Mouse (Mus musculus): ENCODE results near the gene Fjx1. TPM values are rescaled to one million over a fixed set of nuclear protein-coding genes. Genes with fewer than 3 reads are reported as not detected.
A peak's percentile ranks its signal among the peaks of the same experiment; 100 is the strongest.

The Fjx1 gene
- 22.3 and 22.5 TPM in 2 replicates for polyA plus RNA-seq (2014; fragmentation: Nextera tagmentation; extraction: Ambion mirVana)

GRCm38 (mm10) chr2:102451671-102452549 is at the start of gene Fjx1:
Gene Fjx1, minus strand, starts transcription at chr2:102452499.
- peaks cover 12% of the 10 kb centered on the region; the same call in 1 of the 2 replicates for H3K4me1 ChIP-seq (ENCODE audit: control insufficient read depth, insufficient read depth, low read length)
- peak; percentile 86 for ATAC-seq (ENCODE audit: insufficient read depth, low FRiP score, low TSS enrichment)

GRCm38 (mm10) chr2:102500001-102500689 is 47.8 kb upstream of the Fjx1 start:
- H3K4me3 ChIP-seq (ENCODE audit: low read depth, low read length): no peak overlapping the region
- no peak for ATAC-seq (ENCODE audit: insufficient read depth, low FRiP score, low TSS enrichment)
- no peaks in the 10 kb centered on the region for H3K4me1 ChIP-seq (ENCODE audit: control insufficient read depth, insufficient read depth, low read length)
- no peak overlapping the region for H3K4me2 ChIP-seq (ENCODE audit: low read depth)
- no peak overlapping the region for H3K27ac ChIP-seq (ENCODE audit: low read depth, low read length)
- H3K9me3 ChIP-seq (ENCODE audit: control insufficient read depth, low read length): no peaks in the 10 kb centered on the region
- H3K27me3 ChIP-seq (ENCODE audit: control insufficient read depth, insufficient read depth, low read length): no peaks in the 10 kb centered on the region
- DNase-seq (ENCODE audit: low spot score): no peak
- WGBS: 47% methylated on average over 4 of the region's 4 CpGs
- H3K36me3 ChIP-seq (ENCODE audit: control insufficient read depth, insufficient read depth, low read length): no peaks in the 10 kb centered on the region
- no peak overlapping the region for H3K9ac ChIP-seq (ENCODE audit: low read length)

More at GRCm38 (mm10) chr2:102451671-102452549, at the start of gene Fjx1:
- H3K9me3 ChIP-seq (ENCODE audit: control insufficient read depth, low read length): no peaks in the 10 kb centered on the region
- peak within 1 kb of the TSS; percentile 95 for H3K9ac ChIP-seq (ENCODE audit: low read length)
- no peaks in the 10 kb centered on the region for H3K27me3 ChIP-seq (ENCODE audit: control insufficient read depth, insufficient read depth, low read length)
- DNase-seq (ENCODE audit: low spot score): peak; percentile 89
- H3K36me3 ChIP-seq (ENCODE audit: control insufficient read depth, insufficient read depth, low read length): no peaks in the 10 kb centered on the region
- peak within 1 kb of the TSS; percentile 95 for H3K27ac ChIP-seq (ENCODE audit: low read depth, low read length)
- H3K4me2 ChIP-seq (ENCODE audit: low read depth): peak within 1 kb of the TSS; percentile 96
- WGBS: under 1% methylated on average over 26 of the region's 49 CpGs
- H3K4me3 ChIP-seq (ENCODE audit: low read depth, low read length): peak within 1 kb of the TSS; percentile 84

DNA sequence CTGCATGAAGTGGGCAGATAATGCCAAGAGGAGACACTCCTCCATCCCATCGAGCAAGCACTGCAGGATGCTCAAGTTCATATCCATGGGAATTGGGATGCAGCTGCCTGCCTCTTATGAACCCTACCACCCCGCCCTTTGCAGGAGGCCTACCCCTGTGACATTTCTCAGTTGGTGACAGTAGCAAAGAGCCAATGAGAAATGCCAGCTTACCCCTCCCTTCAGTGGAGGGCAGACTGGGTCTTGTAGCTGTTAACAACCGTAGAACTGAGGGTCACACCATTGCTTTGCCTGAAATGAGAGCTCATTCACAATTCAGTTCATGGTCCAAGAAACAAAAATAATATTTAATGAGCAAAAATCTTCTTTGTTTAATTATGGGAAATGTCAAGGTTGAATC is 28.4 kb upstream of the Fjx1 start:
- no peaks in the 10 kb centered on the region for H3K36me3 ChIP-seq (ENCODE audit: control insufficient read depth, insufficient read depth, low read length)
- DNase-seq (ENCODE audit: low spot score) (no peak), ATAC-seq (ENCODE audit: insufficient read depth, low FRiP score, low TSS enrichment) (peak; percentile 61)
- no peaks in the 10 kb centered on the region for H3K9me3 ChIP-seq (ENCODE audit: control insufficient read depth, low read length)
- no peak overlapping the region for H3K27ac ChIP-seq (ENCODE audit: low read depth, low read length)
- no peaks in the 10 kb centered on the region for H3K4me1 ChIP-seq (ENCODE audit: control insufficient read depth, insufficient read depth, low read length)
- 47% methylated on average over 3 of the region's 3 CpGs for WGBS
- H3K4me3 ChIP-seq (ENCODE audit: low read depth, low read length): no peak overlapping the region
- H3K9ac ChIP-seq (ENCODE audit: low read length): no peak overlapping the region
- no peak overlapping the region for H3K4me2 ChIP-seq (ENCODE audit: low read depth)
- no peaks in the 10 kb centered on the region for H3K27me3 ChIP-seq (ENCODE audit: control insufficient read depth, insufficient read depth, low read length)

- Histone ChIP-seq H3K27me3 (ENCODE audit: control insufficient read depth, insufficient read depth, low read length) (no peaks in the 10 kb centered on the region), H3K9me3 (ENCODE audit: control insufficient read depth, low read length) (no peaks in the 10 kb centered on the region), H3K4me3 (ENCODE audit: low read depth, low read length) (no peak overlapping the region), H3K4me1 (ENCODE audit: control insufficient read depth, insufficient read depth, low read length) (no peaks in the 10 kb centered on the region), H3K4me2 (ENCODE audit: low read depth) (no peak overlapping the region), H3K36me3 (ENCODE audit: control insufficient read depth, insufficient read depth, low read length) (no peaks in the 10 kb centered on the region), H3K27ac (ENCODE audit: low read depth, low read length) (no peak overlapping the region), H3K9ac (ENCODE audit: low read length) (no peak overlapping the region)
- no peak for DNase-seq (ENCODE audit: low spot score)
- 73% methylated on average over 2 of the region's 2 CpGs for WGBS
- ATAC-seq (ENCODE audit: insufficient read depth, low FRiP score, low TSS enrichment): no peak
These were observed 23.8 kb upstream of the Fjx1 start for GRCm38 (mm10) chr2:102476101-102476500.

DNA sequence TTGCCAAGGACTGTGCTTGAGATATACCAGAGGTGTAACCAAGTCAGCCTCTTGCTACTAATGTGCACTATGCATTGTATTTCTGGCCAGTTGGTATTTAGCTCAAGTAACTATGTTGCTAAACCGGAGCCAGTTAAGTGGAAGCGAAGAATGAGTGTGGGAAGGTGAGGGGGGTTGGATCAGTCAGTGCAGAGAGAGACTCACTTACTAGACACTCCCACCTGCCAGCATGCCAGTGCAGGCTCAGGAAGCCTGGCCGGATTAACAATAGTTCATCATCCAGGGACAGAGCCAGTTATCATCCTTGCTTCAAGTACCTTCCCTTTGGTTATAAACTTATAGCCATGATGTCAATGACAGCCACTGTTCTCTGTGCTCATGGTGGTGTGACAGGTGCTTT is 16.3 kb upstream of the Fjx1 start:
- DNase-seq (ENCODE audit: low spot score) (no peak), ATAC-seq (ENCODE audit: insufficient read depth, low FRiP score, low TSS enrichment) (no peak)
- no peaks in the 10 kb centered on the region for H3K4me1 ChIP-seq (ENCODE audit: control insufficient read depth, insufficient read depth, low read length)
- H3K27me3 ChIP-seq (ENCODE audit: control insufficient read depth, insufficient read depth, low read length): no peaks in the 10 kb centered on the region
- H3K4me3 ChIP-seq (ENCODE audit: low read depth, low read length): no peak overlapping the region
- no peak overlapping the region for H3K4me2 ChIP-seq (ENCODE audit: low read depth)
- WGBS: 90% methylated on average over 3 of the region's 3 CpGs
- H3K27ac ChIP-seq (ENCODE audit: low read depth, low read length): no peak overlapping the region
- H3K9me3 ChIP-seq (ENCODE audit: control insufficient read depth, low read length): no peaks in the 10 kb centered on the region
- H3K9ac ChIP-seq (ENCODE audit: low read length): no peak overlapping the region
- no peaks in the 10 kb centered on the region for H3K36me3 ChIP-seq (ENCODE audit: control insufficient read depth, insufficient read depth, low read length)

- H3K4me1 ChIP-seq (ENCODE audit: control insufficient read depth, insufficient read depth, low read length): no peaks in the 10 kb centered on the region
- H3K4me3 ChIP-seq (ENCODE audit: low read depth, low read length): no peak overlapping the region
- H3K27me3 ChIP-seq (ENCODE audit: control insufficient read depth, insufficient read depth, low read length): no peaks in the 10 kb centered on the region
- no peaks in the 10 kb centered on the region for H3K36me3 ChIP-seq (ENCODE audit: control insufficient read depth, insufficient read depth, low read length)
- 90% methylated on average over 2 of the region's 2 CpGs for WGBS
- H3K9ac ChIP-seq (ENCODE audit: low read length): no peak overlapping the region
- DNase-seq (ENCODE audit: low spot score): no peak
- no peak for ATAC-seq (ENCODE audit: insufficient read depth, low FRiP score, low TSS enrichment)
- peak overlapping the region; percentile 34; the same call in 1 of the 2 replicates for H3K27ac ChIP-seq (ENCODE audit: low read depth, low read length)
- no peaks in the 10 kb centered on the region for H3K9me3 ChIP-seq (ENCODE audit: control insufficient read depth, low read length)
- no peak overlapping the region for H3K4me2 ChIP-seq (ENCODE audit: low read depth)
These were observed 12.0 kb upstream of the Fjx1 start for GRCm38 (mm10) chr2:102464342-102464732.

DNA sequence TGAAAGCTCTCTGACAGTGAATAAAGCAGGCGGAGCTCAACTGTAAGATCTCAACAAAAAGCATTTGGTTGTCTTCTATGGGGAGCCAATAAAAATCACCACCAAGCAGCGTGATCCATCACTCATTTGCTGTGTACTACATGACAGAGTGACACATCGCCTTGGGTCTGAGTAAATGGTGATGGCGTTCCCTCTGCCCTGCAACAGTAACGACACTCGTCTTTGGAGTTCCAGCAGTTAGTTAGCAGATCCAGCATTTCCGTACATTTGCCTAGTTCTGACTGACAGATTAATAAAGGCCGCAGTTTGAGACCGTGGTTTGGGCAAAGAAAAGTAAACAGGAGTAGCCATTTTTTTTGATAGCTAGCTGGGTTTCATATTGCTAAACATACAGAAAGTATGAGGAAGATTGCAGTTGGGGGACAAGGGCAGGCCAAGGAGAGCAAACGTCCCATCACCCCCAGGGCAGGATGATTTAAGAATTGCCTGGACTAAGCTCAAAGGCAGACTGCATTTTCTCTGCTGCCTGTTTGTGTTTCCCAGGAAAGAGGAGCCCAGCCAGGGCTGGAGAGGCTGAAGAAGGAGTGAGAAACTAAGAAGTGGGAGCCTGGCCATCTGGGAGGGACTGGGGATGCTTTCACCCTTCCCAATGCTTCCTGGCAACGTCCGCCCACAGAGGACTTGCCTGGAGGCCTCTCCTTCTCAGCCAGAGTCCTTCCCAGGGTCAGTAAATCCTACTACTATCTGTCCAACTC is 11.5 kb upstream of the Fjx1 start:
- H3K4me3 ChIP-seq (ENCODE audit: low read depth, low read length): no peak overlapping the region
- H3K9me3 ChIP-seq (ENCODE audit: control insufficient read depth, low read length): no peaks in the 10 kb centered on the region
- H3K4me1 ChIP-seq (ENCODE audit: control insufficient read depth, insufficient read depth, low read length): no peaks in the 10 kb centered on the region
- H3K4me2 ChIP-seq (ENCODE audit: low read depth): no peak overlapping the region
- ATAC-seq (ENCODE audit: insufficient read depth, low FRiP score, low TSS enrichment) (no peak), DNase-seq (ENCODE audit: low spot score) (no peak)
- no peaks in the 10 kb centered on the region for H3K27me3 ChIP-seq (ENCODE audit: control insufficient read depth, insufficient read depth, low read length)
- H3K9ac ChIP-seq (ENCODE audit: low read length): no peak overlapping the region
- H3K36me3 ChIP-seq (ENCODE audit: control insufficient read depth, insufficient read depth, low read length): no peaks in the 10 kb centered on the region
- 62% methylated on average over 12 of the region's 12 CpGs for WGBS
- peak overlapping the region; percentile 34; the same call in 1 of the 2 replicates for H3K27ac ChIP-seq (ENCODE audit: low read depth, low read length)

DNA sequence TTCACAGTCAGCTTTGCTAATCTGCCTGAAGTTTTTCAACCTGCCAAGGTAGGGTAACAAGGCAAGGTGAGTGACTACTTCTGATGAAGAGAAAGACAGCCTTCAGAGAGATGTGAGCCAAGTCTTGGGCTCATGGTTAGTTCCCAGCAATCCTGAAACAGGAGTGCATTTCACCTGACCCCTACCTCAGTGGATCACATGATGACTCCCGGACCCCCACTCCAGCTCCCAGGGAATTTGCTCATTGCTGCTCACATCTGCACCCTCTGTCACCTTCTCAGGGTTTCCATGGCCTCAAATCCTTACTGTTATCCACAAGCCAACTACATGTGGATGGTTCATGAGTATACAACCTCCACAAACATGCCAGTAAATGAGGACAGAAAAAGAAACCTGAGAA is 9.2 kb upstream of the Fjx1 start:
- H3K4me3 ChIP-seq (ENCODE audit: low read depth, low read length): no peak overlapping the region
- no peaks in the 10 kb centered on the region for H3K27me3 ChIP-seq (ENCODE audit: control insufficient read depth, insufficient read depth, low read length)
- DNase-seq (ENCODE audit: low spot score): no peak
- 100% methylated on average over 1 of the region's 1 CpGs for WGBS
- no peak overlapping the region for H3K4me2 ChIP-seq (ENCODE audit: low read depth)
- no peaks in the 10 kb centered on the region for H3K4me1 ChIP-seq (ENCODE audit: control insufficient read depth, insufficient read depth, low read length)
- no peak for ATAC-seq (ENCODE audit: insufficient read depth, low FRiP score, low TSS enrichment)
- no peaks in the 10 kb centered on the region for H3K9me3 ChIP-seq (ENCODE audit: control insufficient read depth, low read length)
- H3K36me3 ChIP-seq (ENCODE audit: control insufficient read depth, insufficient read depth, low read length): no peaks in the 10 kb centered on the region
- no peak overlapping the region for H3K27ac ChIP-seq (ENCODE audit: low read depth, low read length)
- H3K9ac ChIP-seq (ENCODE audit: low read length): no peak overlapping the region
